Mouse (Mus musculus) T-helper 1 cell (primary cell): Measurements from ENCODE around the gene Lrrfip1.

Source experiments
- in situ Hi-C: fragments of 300-600 bp; cut with MboI, MseI; formaldehyde crosslinking; loops from one replicate; pipeline ENCODE4 v1.15.1; 2025; ENCODE audit warnings: high pct_unique_total_duplicates

Lrrfip1 gene

GRCm38 (mm10) chr1:90997641-90998040 lies 896 bp upstream of the Lrrfip1 start:
- in situ Hi-C loops: no loop called here

- in situ Hi-C loops: no loop called here
Observed at GRCm38 (mm10) chr1:90998891-90999611, 514 bp downstream of the Lrrfip1 start.

- in situ Hi-C loops: no loop called here
Observed at GRCm38 (mm10) chr1:90999911-91000601, 1.5 kb downstream of the Lrrfip1 start.

- in situ Hi-C loops: no loop called here
Observed at GRCm38 (mm10) chr1:91001101-91001500, 2.6 kb downstream of the Lrrfip1 start.

DNA sequence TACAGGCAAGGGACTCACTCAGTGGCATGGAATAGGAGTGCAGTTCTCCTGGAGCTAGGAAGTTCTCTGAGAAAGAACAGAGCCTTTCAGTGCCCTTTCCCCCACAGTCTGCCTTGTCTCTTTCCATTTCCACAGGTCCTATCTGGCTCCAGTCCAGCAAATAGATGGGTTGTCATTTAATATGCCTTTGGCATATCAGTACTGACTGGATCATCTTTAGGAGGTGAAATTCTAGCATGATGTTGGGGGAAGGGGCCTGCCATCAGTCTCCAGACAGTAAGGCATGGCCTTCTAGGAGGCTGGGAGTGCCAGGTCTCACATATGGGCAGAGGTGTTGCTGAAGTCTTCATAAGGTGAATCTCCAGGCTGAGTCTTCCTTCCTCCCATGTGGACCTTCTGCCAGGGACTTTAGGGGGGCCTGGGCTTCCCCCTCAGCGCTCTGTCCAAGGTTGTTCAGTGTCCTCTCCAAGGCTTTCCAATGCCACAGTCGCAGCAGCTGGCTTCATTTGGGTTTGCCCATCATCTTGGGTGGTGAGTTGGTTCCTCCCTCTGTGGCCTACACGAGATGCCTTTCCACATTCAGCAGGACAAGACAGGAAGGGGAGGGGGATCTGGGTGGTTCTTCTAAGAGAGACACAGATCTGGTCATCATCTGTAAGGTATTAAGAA lies 3.5 kb downstream of the Lrrfip1 start:
- in situ Hi-C loops: no loop called here

- in situ Hi-C loops: no loop called here
Observed at GRCm38 (mm10) chr1:91002641-91003040, 4.1 kb downstream of the Lrrfip1 start.

- in situ Hi-C loops: no loop called here
Observed at GRCm38 (mm10) chr1:91003522-91004253, 5.2 kb downstream of the Lrrfip1 start.

DNA sequence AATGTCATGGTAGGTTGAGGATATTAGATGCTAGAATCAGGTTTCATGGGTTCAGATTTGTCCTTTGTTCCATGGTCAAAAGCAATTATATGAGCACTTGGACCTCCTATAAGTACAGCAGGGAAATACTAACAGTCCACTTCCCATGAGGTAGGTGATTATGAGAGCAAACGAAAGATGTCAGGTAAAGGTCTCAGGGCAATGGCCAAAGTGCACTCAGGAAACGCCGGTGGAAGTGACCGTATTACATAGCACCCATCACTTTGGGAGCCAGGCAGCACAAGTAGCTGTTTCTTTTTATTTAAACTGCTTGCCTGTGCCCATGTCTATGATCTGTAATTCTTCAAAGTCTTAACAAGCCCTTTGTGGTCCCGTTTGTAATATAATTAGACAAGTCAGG lies 7.5 kb downstream of the Lrrfip1 start:
- in situ Hi-C loops: no loop called here

DNA sequence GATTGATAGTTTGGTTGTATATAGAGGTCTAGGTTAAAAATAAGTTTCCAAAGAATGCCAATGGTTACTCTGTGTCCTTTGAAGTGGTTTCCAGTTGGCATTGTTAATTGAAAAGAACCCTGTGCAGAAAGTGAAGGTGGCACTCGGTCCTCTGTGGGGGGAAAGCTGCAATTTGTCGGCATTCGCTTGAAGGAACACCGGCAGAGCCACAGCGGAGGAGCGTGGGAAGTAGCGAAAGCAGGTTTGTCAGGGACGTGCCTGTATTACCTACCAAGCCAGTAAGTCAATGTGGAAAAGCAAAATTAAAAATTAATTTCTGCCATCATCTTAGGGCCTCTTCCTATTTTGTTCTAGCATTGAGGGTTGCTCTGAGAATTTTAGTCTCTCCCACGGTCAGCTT lies 8.2 kb downstream of the Lrrfip1 start:
- in situ Hi-C loops: no loop called here

GRCm38 (mm10) chr1:91008147-91008682 lies 9.7 kb downstream of the Lrrfip1 start:
- in situ Hi-C loops: no loop called here

- in situ Hi-C loops: no loop called here
Observed at GRCm38 (mm10) chr1:91008746-91009145, 10.2 kb downstream of the Lrrfip1 start.

- in situ Hi-C loops: no loop called here
Observed at GRCm38 (mm10) chr1:91009266-91009665, 10.7 kb downstream of the Lrrfip1 start.

GRCm38 (mm10) chr1:91010216-91010615 lies 11.7 kb downstream of the Lrrfip1 start:
- in situ Hi-C loops: no loop called here

DNA sequence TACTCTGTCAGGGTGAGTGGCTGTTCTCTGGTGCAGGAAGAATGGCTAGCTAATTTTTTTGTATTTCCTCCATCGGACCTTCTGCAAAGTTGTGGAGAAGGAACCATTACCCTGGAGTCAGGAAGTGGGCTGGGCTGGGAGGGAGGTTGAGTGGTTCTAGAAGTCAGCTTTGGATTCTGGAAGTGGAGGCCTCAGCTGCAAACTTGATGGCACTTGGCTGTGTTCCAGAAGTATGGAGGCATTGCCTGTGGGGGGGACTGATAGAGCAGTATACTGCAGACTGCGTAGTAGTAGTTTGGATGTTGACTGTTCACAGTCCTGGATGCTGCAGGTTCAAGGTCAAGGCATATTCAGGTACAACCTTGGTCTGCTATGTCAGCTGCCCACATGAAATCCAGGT lies 12.2 kb downstream of the Lrrfip1 start:
- in situ Hi-C loops: no loop called here

- in situ Hi-C loops: no loop called here
Observed at GRCm38 (mm10) chr1:91011336-91011735, 12.8 kb downstream of the Lrrfip1 start.

DNA sequence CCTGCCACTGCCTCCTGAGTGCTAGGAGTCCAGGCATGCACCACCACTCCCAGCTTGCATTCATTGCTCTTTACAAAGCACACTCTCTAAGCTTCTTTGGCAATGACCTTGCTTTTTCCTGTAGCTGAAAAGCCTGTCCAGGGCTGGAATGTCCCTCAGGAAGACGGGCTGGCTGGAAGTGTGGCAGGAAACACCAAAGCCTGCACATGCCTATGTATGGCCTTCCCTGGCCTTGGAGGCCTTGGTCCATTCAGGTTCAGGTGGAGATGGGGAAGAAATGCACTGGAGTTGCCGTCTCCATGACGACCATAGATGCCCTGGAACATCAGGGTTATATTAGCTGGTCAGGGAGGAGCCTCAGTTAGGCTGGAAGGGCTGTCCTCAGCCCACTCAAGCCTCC lies 15.3 kb downstream of the Lrrfip1 start:
- in situ Hi-C loops: no loop called here

GRCm38 (mm10) chr1:91015571-91015970 lies 17.0 kb downstream of the Lrrfip1 start:
- in situ Hi-C loops: no loop called here

DNA sequence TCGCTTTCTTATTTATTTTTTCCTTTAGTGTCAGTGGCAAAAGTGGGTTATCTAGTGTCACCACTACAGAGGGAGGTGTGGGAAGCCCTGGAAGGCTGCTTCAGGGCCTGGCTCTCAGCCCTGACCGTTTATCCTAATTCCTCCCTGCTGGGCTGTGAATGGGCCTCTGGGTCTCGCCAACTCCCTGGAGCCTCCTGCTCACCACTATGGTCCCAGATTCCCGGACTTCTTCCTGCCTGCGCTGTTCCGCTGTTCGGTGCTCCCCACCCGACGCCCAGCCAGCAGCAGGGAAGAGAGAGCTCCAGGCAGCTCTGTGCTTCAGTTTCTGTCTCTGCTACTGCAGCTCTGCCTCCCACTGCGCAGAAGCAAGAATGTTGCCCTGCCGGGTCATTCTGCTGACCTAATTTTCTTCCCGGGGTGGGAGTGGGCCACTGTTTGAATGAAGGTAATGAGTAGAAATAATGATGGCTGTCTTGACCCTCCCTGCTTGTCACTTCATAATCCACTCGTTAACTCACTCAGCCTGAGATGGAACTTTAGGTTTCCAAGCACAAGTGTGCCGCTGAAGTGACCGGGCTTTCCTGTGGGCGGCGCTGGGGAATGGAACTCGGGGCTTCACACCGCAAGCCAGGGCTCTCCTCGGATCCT lies 18.7 kb downstream of the Lrrfip1 start:
- in situ Hi-C loops: no loop called here

DNA sequence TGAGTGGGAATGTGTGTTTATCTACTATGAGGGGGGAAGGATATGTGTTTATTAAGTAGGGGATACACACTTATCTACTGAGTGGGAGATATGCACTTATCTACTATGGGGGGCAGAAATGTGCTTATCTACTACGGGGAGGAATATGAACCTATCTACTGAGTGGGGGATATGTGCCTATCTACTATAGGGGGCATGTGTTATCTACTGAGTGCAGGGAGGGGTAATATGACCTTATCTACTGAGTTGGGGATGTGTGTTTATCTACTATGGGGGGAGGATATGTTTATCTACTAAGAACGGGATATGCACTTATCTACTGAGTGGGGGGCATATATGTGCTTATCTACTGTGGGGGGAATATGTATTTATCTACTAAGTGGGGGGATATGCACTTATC lies 20.8 kb downstream of the Lrrfip1 start:
- in situ Hi-C loops: no loop called here

DNA sequence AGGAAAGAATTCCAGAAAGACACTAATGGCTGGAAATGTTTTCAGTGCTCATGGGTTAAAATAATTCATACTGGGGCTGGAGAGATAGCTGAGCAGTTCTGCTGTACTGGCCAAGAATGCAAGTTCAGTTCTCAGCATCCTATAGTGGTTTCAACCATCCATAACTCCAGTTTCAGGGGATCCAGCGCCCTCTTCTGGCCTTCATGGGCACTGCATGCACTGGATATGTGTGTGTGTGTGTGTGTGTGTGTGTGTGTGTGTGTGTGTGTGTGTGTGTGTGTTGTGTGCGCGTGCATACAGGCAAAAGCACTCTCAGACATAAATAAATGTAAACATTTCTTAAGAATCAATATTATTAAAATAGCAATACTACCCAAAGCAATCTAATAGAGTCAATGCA lies 22.8 kb downstream of the Lrrfip1 start:
- in situ Hi-C loops: no loop called here

DNA sequence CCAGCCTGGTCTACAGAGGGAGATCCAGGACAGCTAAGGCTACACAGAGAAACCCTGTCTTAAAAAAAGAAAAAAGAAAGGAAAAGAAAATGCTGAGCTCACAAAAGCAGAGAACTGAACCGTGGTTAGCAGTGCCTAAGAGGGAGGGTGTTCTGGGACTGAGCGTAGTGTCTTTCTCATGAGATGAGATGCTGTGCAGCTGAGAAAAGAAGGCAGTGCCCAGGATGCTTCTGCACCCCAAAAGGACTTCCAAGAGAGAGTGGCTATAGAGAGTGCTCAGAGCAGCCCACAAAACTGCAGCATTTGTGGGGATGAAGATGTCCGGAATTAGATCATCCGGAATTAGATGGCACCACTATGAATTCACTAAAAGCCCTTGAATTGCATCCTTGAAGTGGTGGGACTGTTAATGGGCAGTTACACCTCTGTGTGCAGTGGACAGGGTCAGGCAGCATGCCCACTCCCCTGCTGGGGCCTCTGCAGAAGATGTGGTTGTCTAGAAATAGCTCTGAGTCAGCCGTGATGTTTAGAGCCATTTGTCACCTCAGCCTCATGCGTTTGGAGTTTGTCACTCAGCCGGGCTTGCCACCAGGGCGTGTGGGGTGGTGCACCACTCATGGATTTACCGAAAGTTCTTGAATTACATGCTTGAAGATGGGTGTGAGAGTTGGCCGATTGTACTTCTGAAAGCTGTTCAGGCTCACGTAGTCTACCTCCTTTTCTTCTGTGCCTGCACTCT lies 23.8 kb downstream of the Lrrfip1 start:
- in situ Hi-C loops: no loop called here
